Mouse (Mus musculus) lung, postnatal 0 days (tissue): ENCODE data around the gene Rap1gds1. TPM values are rescaled to one million over a fixed set of nuclear protein-coding genes. Genes with fewer than 3 reads are reported as not detected.
A peak's percentile ranks its signal among the peaks of the same experiment; 100 is the strongest.

Source experiments
- ATAC-seq: fragments of 200-750 bp; cut with Nextera tagmentation; 2 replicates; pipeline ENCODE4 v1.8.0; 2017; ENCODE audit warnings: moderate library complexity
- DNase-seq: peaks from one replicate; pipeline ENCODE4 v3.0.0-alpha.2; 2016; ENCODE audit warnings: low spot score
- H3K27ac ChIP-seq: fragments of 300-500 bp; sonication (generic); 2 replicates; pipeline ENCODE4 v1.5.1; 2014; ENCODE audit warnings: antibody characterized with exemption, mild to moderate bottlenecking, low read length, mixed read lengths
- H3K27me3 ChIP-seq: fragments of 300-500 bp; sonication (generic); replicated peaks from 2 replicates; pipeline ENCODE4 v1.6.1; 2014; ENCODE audit warnings: low read length, mixed read lengths; ENCODE audit not compliant: insufficient read depth
- H3K36me3 ChIP-seq: fragments of 300-500 bp; sonication (generic); 2 replicates; pipeline ENCODE4 v1.6.1; 2014; ENCODE audit warnings: low read length, mixed read lengths; ENCODE audit not compliant: insufficient read depth
- H3K4me1 ChIP-seq: fragments of 300-500 bp; sonication (generic); 2 replicates; pipeline ENCODE4 v1.6.1; 2014; ENCODE audit warnings: antibody characterized with exemption, low read depth, low read length, mixed read lengths; ENCODE audit not compliant: insufficient read depth
- H3K4me2 ChIP-seq: fragments of 300-500 bp; sonication (generic); replicated peaks from 2 replicates; pipeline ENCODE4 v1.6.1; 2014; ENCODE audit warnings: low read depth, mild to moderate bottlenecking, low read length, moderate library complexity, mixed read lengths
- H3K4me3 ChIP-seq: fragments of 300-500 bp; sonication (generic); 2 replicates; pipeline ENCODE4 v1.5.1; 2014; ENCODE audit warnings: low read depth, low read length
- H3K9ac ChIP-seq: fragments of 300-500 bp; sonication (generic); replicated peaks from 2 replicates; pipeline ENCODE4 v1.6.1; 2014; ENCODE audit warnings: low read depth, mild to moderate bottlenecking
- H3K9me3 ChIP-seq: fragments of 300-500 bp; sonication (generic); 2 replicates; pipeline ENCODE4 v1.6.1; 2016; ENCODE audit warnings: low read length, mixed read lengths
- CTCF ChIP-seq: IDR thresholded peaks from 2 replicates; pipeline ENCODE4 v1.5.1; 2016; ENCODE audit warnings: antibody characterized with exemption, mild to moderate bottlenecking
- EP300 ChIP-seq: IDR thresholded peaks from 2 replicates; pipeline ENCODE4 v1.6.1; 2016; ENCODE audit warnings: antibody characterized with exemption, mild to moderate bottlenecking, control low read depth
- WGBS: fragments of 180-500 bp; shearing (Covaris S2); extraction: QIAGEN DNeasy Blood & Tissue Kit; methylation state at CpG from one replicate; pipeline ENCODE4 v1.1.7; 2014; 5-methylcytosine and 5-hydroxymethylcytosine counted together
- polyA plus RNA-seq: library from polyadenylated mRNA; unstranded; fragments of >200 nt; fragmentation: Nextera tagmentation; extraction: Ambion mirVana; gene quantifications from 2 replicates; pipeline ENCODE4 v1.2.1, GENCODE M21; 2015

The Rap1gds1 gene
- polyA plus RNA-seq, 1 experiment from 2014 or later = 31.4 TPM

DNA sequence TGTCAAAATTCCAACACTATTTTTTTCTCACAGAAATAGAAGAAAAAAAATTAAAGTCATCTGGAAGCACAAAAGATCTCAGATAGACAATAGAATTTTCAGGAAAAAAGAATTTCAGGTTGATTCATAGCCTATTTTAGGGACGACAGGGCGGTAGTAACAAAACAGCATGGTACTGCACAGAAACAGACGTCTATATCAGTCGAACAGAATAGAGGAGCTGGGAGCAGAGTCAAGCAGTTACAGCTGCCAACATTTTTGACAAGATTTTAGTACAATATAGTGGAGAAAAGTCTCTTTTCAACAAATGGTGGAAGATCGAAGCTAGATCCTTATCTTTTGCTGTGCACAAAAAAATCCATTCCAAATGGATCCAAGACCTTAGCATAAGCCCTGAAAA lies 188.9 kb downstream of the Rap1gds1 start:
- no peak for TF ChIP-seq CTCF
- no peak for TF ChIP-seq EP300

DNA sequence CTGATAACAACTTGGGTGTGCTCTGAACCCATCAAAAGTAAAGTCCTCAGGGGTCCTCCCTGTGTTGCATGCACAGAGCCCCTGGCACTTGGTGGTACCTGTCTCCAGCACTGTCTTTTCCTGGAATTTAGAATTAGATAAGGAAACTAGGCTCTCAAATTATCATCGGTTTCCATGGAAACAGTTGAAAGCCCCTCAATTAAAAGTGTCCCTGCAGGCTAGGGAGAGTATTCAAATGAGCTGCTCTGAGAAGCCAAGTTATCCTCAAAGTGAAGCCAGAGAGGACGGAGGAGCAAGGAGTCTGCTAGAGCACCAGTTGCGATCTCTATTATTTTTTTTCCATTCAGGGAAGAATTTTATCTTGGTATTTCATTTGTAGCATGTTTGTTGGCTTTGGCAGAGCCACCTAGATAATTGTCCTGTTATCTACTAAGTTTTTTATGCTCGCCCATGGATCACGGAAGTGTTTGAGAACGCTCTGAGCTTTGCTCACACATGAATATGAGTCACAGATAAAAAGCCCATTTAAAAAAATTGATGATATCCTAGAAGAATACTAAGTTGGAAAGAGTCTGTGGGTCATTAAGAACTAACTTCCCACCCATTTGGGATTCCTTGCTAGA lies 193.2 kb downstream of the Rap1gds1 start:
- H3K27me3 ChIP-seq = no peaks in the 10 kb centered on the region
- 69% methylated on average over 6 of the region's 6 CpGs for WGBS
- H3K4me3 ChIP-seq = no peak overlapping the region
- DNase-seq = no peak
- ATAC-seq = no peak
- no peaks in the 10 kb centered on the region for H3K36me3 ChIP-seq
- TF ChIP-seq CTCF (no peak), EP300 (no peak)
- H3K4me1 ChIP-seq = no peaks in the 10 kb centered on the region
- no peak overlapping the region for H3K27ac ChIP-seq
- no peak overlapping the region for H3K9ac ChIP-seq
- H3K4me2 ChIP-seq = no peak overlapping the region
- no peaks in the 10 kb centered on the region for H3K9me3 ChIP-seq

More for the DNA sequence above, 188.9 kb downstream of the Rap1gds1 start:
- WGBS = 87% methylated on average over 5 of the region's 5 CpGs
- no peak for ATAC-seq
- Histone ChIP-seq H3K4me2 (no peak overlapping the region), H3K9me3 (no peaks in the 10 kb centered on the region), H3K36me3 (no peaks in the 10 kb centered on the region), H3K9ac (no peak overlapping the region), H3K27ac (no peak overlapping the region), H3K4me3 (no peak overlapping the region), H3K4me1 (no peaks in the 10 kb centered on the region), H3K27me3 (no peaks in the 10 kb centered on the region)
- no peak for DNase-seq

DNA sequence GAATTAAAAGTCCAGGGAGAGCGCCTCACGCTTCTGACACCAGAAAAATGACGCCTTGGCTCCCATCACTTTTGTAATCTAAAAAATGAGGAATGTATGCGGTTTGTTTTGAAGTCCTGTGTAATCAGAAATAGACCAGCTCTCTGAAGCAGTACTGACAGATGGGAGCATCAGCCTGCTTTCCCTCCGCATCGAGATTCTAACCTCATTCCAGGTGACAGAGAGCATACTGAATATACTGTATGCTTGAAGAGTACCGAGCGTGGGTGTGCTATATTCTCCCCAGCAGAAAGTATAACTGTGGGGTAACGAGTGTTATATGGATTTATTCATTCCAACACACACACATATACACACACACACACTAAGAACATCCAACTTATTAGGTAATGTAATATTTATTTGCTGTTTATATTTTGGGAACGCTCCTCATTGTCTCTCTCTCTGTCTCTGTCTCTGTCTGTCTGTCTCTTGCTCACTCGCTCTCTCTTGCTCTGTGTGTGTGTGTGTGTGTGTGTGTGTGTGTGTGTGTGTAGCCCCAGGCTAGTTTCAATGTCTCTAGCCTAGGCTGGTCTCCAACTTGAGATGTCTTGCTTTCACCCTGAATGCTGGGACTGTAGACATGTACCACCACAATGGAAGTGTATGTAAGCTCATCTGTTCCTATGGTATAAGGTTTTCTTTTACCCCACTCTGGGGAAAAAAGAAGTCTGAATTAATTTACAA lies 193.8 kb downstream of the Rap1gds1 start:
- ATAC-seq (no peak), DNase-seq (no peak)
- Histone ChIP-seq H3K27ac (no peak overlapping the region), H3K4me2 (no peak overlapping the region), H3K9ac (no peak overlapping the region), H3K27me3 (no peaks in the 10 kb centered on the region), H3K4me3 (no peak overlapping the region), H3K4me1 (no peaks in the 10 kb centered on the region), H3K36me3 (no peaks in the 10 kb centered on the region), H3K9me3 (no peaks in the 10 kb centered on the region)
- 71% methylated on average over 11 of the region's 11 CpGs for WGBS
- TF ChIP-seq CTCF (no peak), EP300 (no peak)

DNA sequence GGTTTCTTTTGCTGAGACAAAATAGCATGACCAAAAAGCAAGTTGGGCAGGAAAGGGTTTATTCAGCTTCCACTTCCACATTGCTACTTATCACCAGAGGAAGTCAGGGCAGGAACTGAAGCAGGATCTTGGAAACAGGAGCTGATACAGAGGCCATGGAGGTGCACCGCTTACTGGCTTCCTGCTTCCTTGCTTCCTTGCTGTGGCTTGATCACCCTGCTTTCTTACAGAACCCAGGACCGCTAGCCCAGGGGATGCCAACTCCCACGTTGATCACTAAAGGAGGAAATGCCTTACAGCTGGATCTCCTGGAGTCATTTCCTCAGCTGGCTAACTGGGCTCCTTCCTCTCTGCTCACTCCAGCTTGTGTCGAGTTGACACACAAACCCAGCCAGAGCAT lies 197.3 kb downstream of the Rap1gds1 start:
- peak overlapping the region; percentile 72 for H3K27ac ChIP-seq
- WGBS = 46% methylated on average over 4 of the region's 4 CpGs
- no peak for ATAC-seq

DNA sequence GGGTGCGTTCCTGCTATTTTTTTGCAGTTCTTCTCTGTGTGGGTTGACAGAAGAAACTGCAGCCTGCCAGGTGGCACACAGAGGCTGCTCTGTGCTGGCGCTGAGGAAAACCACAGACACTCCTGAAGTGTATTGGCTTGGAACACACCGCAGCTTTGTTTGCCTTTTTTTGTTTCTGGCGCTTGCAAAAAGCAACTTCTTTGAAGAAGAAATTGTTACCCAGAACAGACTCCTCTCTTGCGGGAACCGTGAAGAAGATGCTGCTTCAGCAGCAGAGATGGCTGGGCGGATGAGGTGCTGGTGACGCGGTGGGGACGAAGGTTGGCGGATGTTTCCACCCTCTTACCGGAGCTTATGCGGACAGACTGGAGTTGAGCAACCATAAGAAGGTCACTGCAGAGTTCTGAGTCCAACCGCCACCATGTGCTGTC lies 198.1 kb downstream of the Rap1gds1 start:
- H3K4me1 ChIP-seq = no peaks in the 10 kb centered on the region
- 51% methylated on average over 14 of the region's 14 CpGs for WGBS
- no peak for TF ChIP-seq CTCF
- peak; percentile 86 for TF ChIP-seq EP300
- H3K4me2 ChIP-seq = 0 out of 2 replicates have a peak overlapping the region, but pooled peaks have one; percentile 19
- H3K9me3 ChIP-seq = no peaks in the 10 kb centered on the region
- peak; percentile 93 for ATAC-seq
- peak overlapping the region; percentile 82 for H3K27ac ChIP-seq
- no peak overlapping the region for H3K9ac ChIP-seq
- peak; percentile 92 for DNase-seq
- no peaks in the 10 kb centered on the region for H3K36me3 ChIP-seq
- no peak overlapping the region for H3K4me3 ChIP-seq
- H3K27me3 ChIP-seq = no peaks in the 10 kb centered on the region

More for the DNA sequence above, 197.3 kb downstream of the Rap1gds1 start:
- H3K4me2 ChIP-seq = no peak overlapping the region
- TF ChIP-seq EP300 (no peak), CTCF (no peak)
- no peak overlapping the region for H3K4me3 ChIP-seq
- no peaks in the 10 kb centered on the region for H3K4me1 ChIP-seq
- no peaks in the 10 kb centered on the region for H3K27me3 ChIP-seq
- H3K9me3 ChIP-seq = no peaks in the 10 kb centered on the region
- no peak for DNase-seq
- H3K36me3 ChIP-seq = no peaks in the 10 kb centered on the region
- H3K9ac ChIP-seq = no peak overlapping the region

DNA sequence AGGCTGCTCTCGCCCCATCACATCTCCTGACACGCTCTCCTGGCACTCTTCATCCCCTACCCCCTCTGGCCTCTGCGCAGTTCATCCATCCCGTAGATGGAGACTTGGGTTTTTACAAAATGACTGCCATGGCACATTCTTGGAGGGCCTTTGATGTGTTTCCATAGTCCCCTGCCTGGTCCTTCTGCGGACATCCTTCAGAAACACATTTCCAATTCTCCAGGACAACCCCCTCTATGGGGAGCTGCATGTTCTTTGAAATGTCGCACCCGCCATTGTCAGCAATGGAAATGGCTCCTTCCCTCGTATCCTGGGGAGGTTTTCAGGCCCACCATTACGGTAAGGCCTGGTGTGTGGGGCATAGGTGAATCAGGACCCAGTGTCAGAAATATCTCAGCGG lies 198.6 kb downstream of the Rap1gds1 start:
- no peak overlapping the region for H3K4me3 ChIP-seq
- no peaks in the 10 kb centered on the region for H3K4me1 ChIP-seq
- no peak for TF ChIP-seq CTCF
- TF ChIP-seq EP300 = no peak
- ATAC-seq (peak; percentile 21; the same call in 1 of the 2 replicates), DNase-seq (peak; percentile 25)
- H3K27ac ChIP-seq = peak overlapping the region; percentile 82
- H3K36me3 ChIP-seq = no peaks in the 10 kb centered on the region
- no peaks in the 10 kb centered on the region for H3K27me3 ChIP-seq
- no peak overlapping the region for H3K9ac ChIP-seq
- H3K4me2 ChIP-seq = no peak overlapping the region
- no peaks in the 10 kb centered on the region for H3K9me3 ChIP-seq
- WGBS = 63% methylated on average over 10 of the region's 10 CpGs
